Mouse (Mus musculus) retina, postnatal 7 days (tissue): ENCODE measurements around the gene Zfp954.
A peak's percentile ranks its signal among the peaks of the same experiment; 100 is the strongest.
"Not testable (repeated sequence)": the region's sequence is repeated elsewhere in the genome, so short reads cannot be mapped to it uniquely, and the experiment has no call there.

Source experiments
- DNase-seq: peaks from one replicate; pipeline ENCODE4 v3.0.0-alpha.2; 2012; ENCODE audit warnings: low read depth, low spot score

The Zfp954 gene

GRCm38 (mm10) chr7:7120921-7121601, at the start of gene Zfp954:
Gene Zfp954, minus strand, starts transcription at chr7:7121488.
- peak; percentile 67 for DNase-seq

- no peak for DNase-seq
Observed at GRCm38 (mm10) chr7:7145991-7146608, 24.8 kb upstream of the Zfp954 start.

GRCm38 (mm10) chr7:7144215-7144614, 22.9 kb upstream of the Zfp954 start:
- no peak for DNase-seq

- peak; percentile 49 for DNase-seq
Observed at GRCm38 (mm10) chr7:7136379-7136866, 15.1 kb upstream of the Zfp954 start, which contains the start of gene Zfp773. Gene Zfp773, minus strand, starts transcription at chr7:7136755.

- no peak for DNase-seq
Observed at GRCm38 (mm10) chr7:7132751-7133150, 11.5 kb upstream of the Zfp954 start.

- not testable (repeated sequence) for DNase-seq
Observed at GRCm38 (mm10) chr7:7130491-7131124, 9.3 kb upstream of the Zfp954 start.

- DNase-seq = no peak
Observed at GRCm38 (mm10) chr7:7121602-7121980, 303 bp upstream of the Zfp954 start.

- no peak for DNase-seq
Observed at GRCm38 (mm10) chr7:7118441-7118840, 2.8 kb downstream of the Zfp954 start.

GRCm38 (mm10) chr7:7108501-7108900, 12.8 kb downstream of the Zfp954 start:
- DNase-seq = no peak
